Mouse (Mus musculus) bone marrow, adult 2 months (tissue): ENCODE results near the gene B3galt6.
A peak's percentile ranks its signal among the peaks of the same experiment; 100 is the strongest.

Experiments
- CTCF ChIP-seq: fragments of 200-500 bp; IDR thresholded peaks from 2 replicates; pipeline ENCODE4 v1.5.1; 2011; ENCODE audit warnings: low read length, control low read depth; ENCODE audit not compliant: control insufficient read depth, insufficient read depth
- POLR2A ChIP-seq: fragments of 200-500 bp; IDR thresholded peaks from 2 replicates; pipeline ENCODE4 v1.6.1; 2011; ENCODE audit warnings: low read depth, mild to moderate bottlenecking, control low read depth, low read length, borderline replicate concordance; ENCODE audit not compliant: control insufficient read depth

GRCm38 (mm10) chr4:155991211-155991907 is 1.1 kb downstream of the B3galt6 start:
- 0 out of 2 replicates have a peak, but pooled peaks have one; percentile 3 for TF ChIP-seq POLR2A
- TF ChIP-seq CTCF = no peak
